ENCODE assay signal across 8 mouse cellular contexts in the genomic region with DNA sequence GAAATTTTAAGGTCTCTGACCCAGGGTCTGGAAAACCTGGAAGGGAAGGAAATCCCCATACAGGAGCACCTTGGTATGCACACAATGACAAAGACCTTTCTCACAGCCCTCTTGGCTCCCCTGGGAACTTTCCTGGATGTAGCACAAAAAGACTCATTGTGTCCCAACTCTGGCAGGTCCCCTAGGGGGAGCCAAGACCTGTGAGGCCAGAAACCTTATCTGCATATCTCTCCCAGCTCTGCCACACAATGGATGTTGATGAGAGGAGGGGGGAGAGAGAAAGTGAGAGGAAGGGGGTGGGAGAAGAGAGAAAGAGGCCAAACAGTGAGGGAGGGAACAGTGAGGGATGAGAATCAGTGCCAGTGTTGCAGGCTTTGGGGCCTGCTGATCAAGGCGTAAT. TPM values are rescaled to one million over a fixed set of nuclear protein-coding genes. Genes with fewer than 3 reads are reported as not detected.
A peak's percentile ranks its signal among the peaks of the same experiment; 100 is the strongest.
DNase-seq lines count a peak whose midpoint lies in the region; ATAC-seq lines count a peak whose summit lies in the region.

No protein-coding gene starts in this region.

- H3K27me3 ChIP-seq in heart, embryonic 12.5 days (replicated peaks) = no peaks in the 10 kb centered on the region
- H3K27me3 ChIP-seq in hindbrain, embryonic 12.5 days = no peaks in the 10 kb centered on the region

- no peak overlapping the region for H3K4me3 ChIP-seq in heart, embryonic 12.5 days
- no peak overlapping the region for H3K4me3 ChIP-seq in hindbrain, embryonic 12.5 days

- no peak overlapping the region for H3K27ac ChIP-seq in heart, embryonic 12.5 days (ENCODE audit: poor library complexity, severe bottlenecking)
- H3K27ac ChIP-seq in hindbrain, embryonic 12.5 days = no peak overlapping the region

- H3K4me1 ChIP-seq in heart, embryonic 12.5 days (replicated peaks) = peaks cover 6% of the 10 kb centered on the region; the same call in 1 of the 2 replicates
- peaks cover 16% of the 10 kb centered on the region for H3K4me1 ChIP-seq in hindbrain, embryonic 12.5 days

- H3K9ac ChIP-seq in heart, embryonic 12.5 days = no peak overlapping the region
- H3K9ac ChIP-seq in hindbrain, embryonic 12.5 days = no peak overlapping the region

- WGBS in heart, embryonic 12.5 days = 70% methylated on average over 1 of the region's 1 CpGs
- whole genome bisulfite sequencing in hindbrain, embryonic 12.5 days = 23% methylated on average over 1 of the region's 1 CpGs

- H3K36me3 ChIP-seq in heart, embryonic 12.5 days = no peaks in the 10 kb centered on the region
- H3K36me3 ChIP-seq in hindbrain, embryonic 12.5 days = no peaks in the 10 kb centered on the region

- DNase-seq in heart, adult 18-20 months = peak; percentile 14 to 60
- DNase-seq in embryo, embryonic 11 days = peak; percentile 62
- peak; percentile 22 for DNase-seq in lung, postnatal 25 days (ENCODE audit: low spot score)
- no peak for DNase-seq in yolk sac, embryonic 10.5 days (ENCODE audit: low spot score)
- no peak for DNase-seq in adipocyte (ENCODE audit: low spot score)

- no peak overlapping the region for H3K4me2 ChIP-seq in heart, embryonic 12.5 days
- no peak overlapping the region for H3K4me2 ChIP-seq in hindbrain, embryonic 12.5 days (replicated peaks)

- no peak for ATAC-seq in heart, embryonic 12.5 days (ENCODE audit: insufficient number of reproducible peaks, low FRiP score)
- peak; percentile 55 for ATAC-seq in hindbrain, embryonic 12.5 days (ENCODE audit: low FRiP score)
- no peak for ATAC-seq in erythroblast, adult 5-6 weeks (replicated peaks; ENCODE audit: low FRiP score, poor library complexity, severe bottlenecking)

- no peaks in the 10 kb centered on the region for H3K9me3 ChIP-seq in heart, embryonic 12.5 days (replicated peaks)
- no peaks in the 10 kb centered on the region for H3K9me3 ChIP-seq in hindbrain, embryonic 12.5 days (replicated peaks)

RNA-seq across cellular contexts. Expression of a gene that starts 18.9 kb away (rescaled TPM):
- total RNA-seq in heart, adult 18-20 months (2021) = 10 to 100 TPM; 46.4 to 51.8 TPM
- 17.8 and 25.9 TPM in 2 replicates for polyA plus RNA-seq in heart, embryonic 12.5 days (2016; fragmentation: Nextera tagmentation; extraction: Ambion mirVana)
- polyA plus RNA-seq in hindbrain, embryonic 12.5 days (2016; fragmentation: Nextera tagmentation; extraction: Ambion mirVana) = 55.8 and 63.4 TPM in 2 replicates
- not detected in 2 replicates for total RNA-seq in erythroblast, adult 5-6 weeks (2015; ENCODE audit: low replicate concordance)
- total RNA-seq in erythroblast, adult 5-6 weeks (2017; ENCODE audit: low replicate concordance) = not detected in 2 replicates

Comparison
In these comparisons a context has a peak if more than half of its experiments do, and no peak if none do; other contexts are left out.
1. DNase-seq: peak in heart, adult 18-20 months (2 of 2), embryo, embryonic 11 days (single experiment) and lung, postnatal 25 days (single experiment); none in yolk sac, embryonic 10.5 days (single experiment) and adipocyte (single experiment).
2. RNA of a gene that starts 18.9 kb away (total RNA-seq): 46.4 to 51.8 TPM in heart, adult 18-20 months; not detected in erythroblast, adult 5-6 weeks; every median in the first group is over 10 times any median in the second.